ENCODE assay signal across 8 mouse cellular contexts in the genomic region with DNA sequence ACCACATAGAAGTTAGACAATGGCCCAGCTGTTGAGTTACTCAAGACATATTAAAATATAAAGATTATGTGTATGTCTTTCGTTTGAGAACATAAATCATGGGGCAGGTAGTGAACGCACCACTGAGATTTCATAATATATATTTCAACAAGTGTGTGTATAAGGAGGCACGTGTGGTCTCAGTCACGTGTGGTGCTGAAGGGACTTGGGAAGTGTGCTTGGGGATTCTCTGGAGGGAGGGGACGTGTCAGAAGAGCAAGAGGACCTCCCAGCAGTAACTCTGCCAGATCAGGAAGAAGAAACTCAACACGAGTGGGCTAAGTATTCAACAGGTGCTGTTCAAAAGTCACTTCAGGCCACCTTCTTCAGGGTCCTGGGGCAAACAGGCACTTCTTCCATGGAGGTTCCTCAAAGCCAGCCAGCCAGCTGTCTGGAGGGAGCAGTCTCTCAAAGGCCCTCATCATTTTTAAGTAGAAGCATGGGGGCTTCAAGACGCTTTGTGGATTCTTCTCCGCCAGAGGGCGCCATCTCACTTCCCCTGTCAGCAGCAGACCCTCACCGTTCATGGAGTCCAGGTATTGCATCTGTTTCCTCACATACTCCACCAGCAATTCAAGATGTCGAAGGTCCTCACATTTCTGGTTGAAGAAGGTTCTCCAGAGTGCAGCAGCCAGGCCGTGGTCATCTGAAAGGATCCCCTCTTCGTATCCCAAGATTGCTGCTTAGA.
A peak's percentile ranks its signal among the peaks of the same experiment; 100 is the strongest.
DNase-seq lines count a peak whose midpoint lies in the region; ATAC-seq and TF ChIP-seq lines count a peak whose summit lies in the region.
"Had no signal": no experiment of that assay in that cellular context is flagged by ENCODE, and none has a peak within 500 bp of the region (broad histone marks: within the 10 kb centered on the region; RNA-seq: fewer than 3 reads in every experiment).

No protein-coding gene starts in this region.

- TF ChIP-seq CTCF in kidney, adult 2 months (conservative IDR thresholded peaks at IDR 0.05; ENCODE audit: insufficient read depth, insufficient read length, low read depth, low read length): peak; percentile 45
- TF ChIP-seq CTCF in E14TG2a.4 (conservative IDR thresholded peaks at IDR 0.05; ENCODE audit: low read length): peak; percentile 73
- TF ChIP-seq CTCF in embryonic fibroblast, embryonic 13.5 days (IDR thresholded peaks at IDR 0.05; ENCODE audit: borderline replicate concordance, insufficient read depth, low read length): peak; percentile 23; the same call in 1 of the 2 replicates

- no peak for TF ChIP-seq POLR2A in kidney, adult 2 months (IDR thresholded peaks at IDR 0.05; ENCODE audit: low read depth, low read length)
- TF ChIP-seq POLR2A in embryonic fibroblast, embryonic 13.5 days (IDR thresholded peaks at IDR 0.05; ENCODE audit: low read depth, low read length): no peak

- no peak for ATAC-seq in kidney, embryonic 14.5 days (ENCODE audit: low FRiP score, low TSS enrichment)
- ATAC-seq in inflammation-experienced regulatory T-cells, adult 6 months: no peak

- no peak overlapping the region for H3K9ac ChIP-seq in kidney, embryonic 14.5 days (ENCODE audit: low read depth, low read length)

- H3K9me3 ChIP-seq in kidney, embryonic 14.5 days (ENCODE audit: control insufficient read depth, low read length): no peaks in the 10 kb centered on the region
- H3K9me3 ChIP-seq in E14TG2a.4 (ENCODE audit: low read length): no peaks in the 10 kb centered on the region

- H3K27ac ChIP-seq in kidney, adult 2 months (ENCODE audit: insufficient read depth, low read depth, low read length): no peak overlapping the region
- H3K27ac ChIP-seq in kidney, embryonic 14.5 days (ENCODE audit: low read depth, low read length): no peak overlapping the region
- no peak overlapping the region for H3K27ac ChIP-seq in embryonic fibroblast, embryonic 13.5 days (ENCODE audit: insufficient read depth, low read length)

- no peaks in the 10 kb centered on the region for H3K27me3 ChIP-seq in kidney, adult 2 months (replicated peaks; ENCODE audit: control insufficient read depth, insufficient read depth, low read length)
- H3K27me3 ChIP-seq in kidney, embryonic 14.5 days (ENCODE audit: control insufficient read depth, insufficient read depth, low read length): no peaks in the 10 kb centered on the region
- peaks cover 5% of the 10 kb centered on the region; the same call in 1 of the 2 replicates for H3K27me3 ChIP-seq in E14TG2a.4 (ENCODE audit: insufficient read depth, low read length)

- DNase-seq in kidney, adult 2 months: peak; percentile 2
- DNase-seq in R1 (ENCODE audit: low read depth, low spot score): peak; percentile 84
- peak; percentile 35 to 44 for DNase-seq in lung, postnatal 4 days

- no peak overlapping the region for H3K4me2 ChIP-seq in kidney, embryonic 14.5 days (replicated peaks; ENCODE audit: low read depth, low read length)

- no peaks in the 10 kb centered on the region for H3K4me1 ChIP-seq in kidney, adult 2 months (ENCODE audit: control insufficient read depth, insufficient read depth, low read length)
- no peaks in the 10 kb centered on the region for H3K4me1 ChIP-seq in kidney, embryonic 14.5 days (ENCODE audit: control insufficient read depth, insufficient read depth, low read length)
- H3K4me1 ChIP-seq in E14TG2a.4 (replicated peaks; ENCODE audit: low read depth, low read length): no peaks in the 10 kb centered on the region
- no peaks in the 10 kb centered on the region for H3K4me1 ChIP-seq in embryonic fibroblast, embryonic 13.5 days (ENCODE audit: control insufficient read depth, insufficient read depth, low read length)
- H3K4me1 ChIP-seq: megakaryocyte, embryonic 14.5 days had no signal

- no peak overlapping the region for H3K4me3 ChIP-seq in kidney, adult 2 months (ENCODE audit: insufficient read depth, low read depth, low read length)
- H3K4me3 ChIP-seq in kidney, embryonic 14.5 days (ENCODE audit: low read length): no peak overlapping the region
- no peak overlapping the region for H3K4me3 ChIP-seq in E14TG2a.4 (replicated peaks; ENCODE audit: low read length)
- no peak overlapping the region for H3K4me3 ChIP-seq in embryonic fibroblast, embryonic 13.5 days (ENCODE audit: insufficient read depth, low read length)
- H3K4me3 ChIP-seq: megakaryocyte, embryonic 14.5 days had no signal

- H3K36me3 ChIP-seq in kidney, adult 2 months (ENCODE audit: control insufficient read depth, insufficient read depth, low read length): no peaks in the 10 kb centered on the region
- H3K36me3 ChIP-seq in kidney, embryonic 14.5 days (ENCODE audit: control insufficient read depth, insufficient read depth, low read length): no peaks in the 10 kb centered on the region
- no peaks in the 10 kb centered on the region for H3K36me3 ChIP-seq in E14TG2a.4 (ENCODE audit: insufficient read depth, low read length)

- WGBS in kidney, adult 2 months: 50% methylated on average over 13 of the region's 13 CpGs
- WGBS in kidney, embryonic 14.5 days: 52% methylated on average over 13 of the region's 13 CpGs

Comparison
In these comparisons a context has a peak if more than half of its experiments do, and no peak if none do; other contexts are left out.
1. DNase-seq: peak in every context shown above with its lines; median percentile 84 in R1; 40 in lung, postnatal 4 days; 2 in kidney, adult 2 months.
2. CTCF ChIP-seq: peak in every context shown above with its lines; median percentile 73 in E14TG2a.4; 45 in kidney, adult 2 months; 23 in embryonic fibroblast, embryonic 13.5 days.